Mouse (Mus musculus) testis, adult 2 months (tissue): ENCODE data around the gene Gm21974. TPM values are rescaled to one million over a fixed set of nuclear protein-coding genes. Genes with fewer than 3 reads are reported as not detected.

Experiments used
- H3K27ac ChIP-seq: fragments of 200-500 bp; 2 replicates; pipeline ENCODE4 v1.5.1; 2012; ENCODE audit warnings: low read depth, low read length; ENCODE audit not compliant: control insufficient read depth, insufficient read depth
- H3K27me3 ChIP-seq: fragments of 200-500 bp; 2 replicates; pipeline ENCODE4 v1.6.1; 2012; ENCODE audit warnings: mild to moderate bottlenecking, low read length, moderate library complexity; ENCODE audit not compliant: control insufficient read depth, insufficient read depth
- H3K36me3 ChIP-seq: fragments of 200-500 bp; 2 replicates; pipeline ENCODE4 v1.6.1; 2012; ENCODE audit warnings: mild to moderate bottlenecking, low read length; ENCODE audit not compliant: control insufficient read depth, insufficient read depth
- H3K4me1 ChIP-seq: fragments of 200-500 bp; 2 replicates; pipeline ENCODE4 v1.6.1; 2012; ENCODE audit warnings: low read length; ENCODE audit not compliant: control insufficient read depth, insufficient read depth
- H3K4me3 ChIP-seq: fragments of 200-500 bp; 2 replicates; pipeline ENCODE4 v1.5.1; 2012; ENCODE audit warnings: low read depth, mild to moderate bottlenecking, low read length, moderate library complexity, mixed read lengths; ENCODE audit not compliant: control insufficient read depth
- CTCF ChIP-seq: fragments of 200-500 bp; IDR thresholded peaks from 2 replicates; pipeline ENCODE4 v1.5.1; 2012; ENCODE audit warnings: low read depth, mild to moderate bottlenecking, inconsistent platforms, low read length, moderate library complexity; ENCODE audit not compliant: control insufficient read depth, insufficient read depth, insufficient replicate concordance
- POLR2A ChIP-seq: fragments of 200-500 bp; IDR thresholded peaks from 2 replicates; pipeline ENCODE4 v1.6.1; 2012; ENCODE audit warnings: low read depth, mild to moderate bottlenecking, inconsistent platforms, low read length, moderate library complexity; ENCODE audit not compliant: control insufficient read depth
- polyA plus RNA-seq: library from polyadenylated mRNA; depleted of rRNA; stranded (reverse); fragments of >200 nt; gene quantifications from 2 replicates; pipeline ENCODE4 v1.2.3, GENCODE M21; 2012

Gene Gm21974
- polyA plus RNA-seq, 1 experiment = not detected

DNA sequence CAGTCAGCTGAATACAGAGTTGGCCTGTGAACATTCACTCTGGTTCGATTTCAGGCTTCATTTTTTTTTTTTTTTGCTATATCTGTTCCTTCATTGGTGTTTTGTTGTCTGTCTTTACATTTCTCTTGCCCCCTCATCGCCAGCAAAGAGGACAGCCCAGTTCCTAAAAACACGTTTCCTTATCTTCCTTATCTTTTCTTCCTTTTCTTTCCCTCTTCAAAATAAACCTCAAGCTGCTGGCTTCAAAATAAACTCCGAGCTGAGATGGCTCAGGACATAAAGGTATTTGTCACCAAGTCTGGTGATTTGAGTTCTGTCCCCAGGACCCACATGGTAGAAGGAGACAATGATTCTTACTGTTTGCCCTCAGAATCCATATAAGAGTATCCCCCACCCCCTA is 17.7 kb upstream of the Gm21974 start:
- TF ChIP-seq CTCF (no peak), POLR2A (no peak)
- H3K4me1 ChIP-seq = no peaks in the 10 kb centered on the region
- H3K4me3 ChIP-seq = peak overlapping the region; percentile 92
- peaks cover 1% of the 10 kb centered on the region; the same call in 1 of the 2 replicates for H3K36me3 ChIP-seq
- H3K27me3 ChIP-seq = no peaks in the 10 kb centered on the region
- H3K27ac ChIP-seq = peak overlapping the region; percentile 13; the same call in 1 of the 2 replicates

DNA sequence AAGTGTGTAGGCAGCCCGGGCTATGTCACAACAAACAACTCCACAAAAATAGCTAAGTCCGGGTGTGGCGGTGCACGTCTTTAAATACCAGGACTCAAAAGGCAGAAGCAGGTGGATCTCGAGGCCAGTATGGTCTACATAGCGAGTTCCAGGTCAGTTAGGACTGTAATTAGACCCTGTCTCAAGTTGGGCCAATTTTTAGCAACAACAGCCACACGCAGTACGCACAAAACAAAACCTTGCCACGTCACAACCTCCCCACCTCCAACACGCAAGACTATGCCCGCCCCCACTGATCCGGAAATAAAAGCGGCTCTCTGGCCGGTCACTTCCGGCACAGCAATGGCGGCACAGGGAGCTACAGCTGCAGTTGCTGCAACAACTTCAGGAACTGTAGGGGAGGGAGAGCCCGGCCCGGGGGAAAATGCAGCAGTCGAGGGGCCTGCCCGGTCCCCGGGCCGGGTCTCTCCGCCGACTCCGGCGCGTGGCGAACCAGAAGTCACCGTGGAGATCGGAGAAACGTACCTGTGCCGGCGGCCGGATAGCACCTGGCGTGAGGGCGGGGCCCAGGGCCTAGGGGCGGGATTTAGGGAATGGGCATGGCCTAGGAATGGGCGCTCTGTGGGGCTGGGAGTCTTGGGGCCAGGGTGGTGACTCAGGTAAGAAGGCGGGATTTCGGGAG is 17.1 kb upstream of the Gm21974 start, which contains the start of gene Kat8:
Gene Kat8 (plus strand): TSS at position 327 of the 682 bp plus-strand sequence.
- no peak for TF ChIP-seq CTCF
- peak; percentile 92 for TF ChIP-seq POLR2A
- H3K36me3 ChIP-seq = peaks cover 1% of the 10 kb centered on the region; the same call in 1 of the 2 replicates
- peak within 1 kb of the TSS; percentile 83 for H3K27ac ChIP-seq
- no peaks in the 10 kb centered on the region for H3K4me1 ChIP-seq
- H3K4me3 ChIP-seq = peak within 1 kb of the TSS; percentile 92
- H3K27me3 ChIP-seq = no peaks in the 10 kb centered on the region

DNA sequence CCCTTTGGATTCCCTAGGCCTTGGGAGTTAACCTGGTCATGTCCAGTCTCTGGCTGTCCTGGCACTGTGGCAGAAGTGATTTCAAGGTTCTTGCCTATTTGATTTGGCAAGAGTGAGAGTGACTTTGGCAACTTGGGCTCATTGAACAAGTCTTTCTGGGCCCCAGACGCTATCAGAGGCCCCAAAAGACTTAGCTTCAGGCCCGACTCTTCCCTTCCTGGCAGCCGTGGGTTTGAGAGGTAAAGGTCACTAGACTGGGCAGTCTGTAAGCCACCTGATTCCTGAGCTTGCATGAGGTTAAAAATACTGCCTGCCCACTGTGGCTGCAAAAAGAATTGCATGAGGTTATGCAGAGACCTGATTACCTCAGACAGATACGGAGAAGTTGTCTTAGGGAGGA is 13.4 kb upstream of the Gm21974 start:
- H3K27ac ChIP-seq = no peak overlapping the region
- H3K36me3 ChIP-seq = no peaks in the 10 kb centered on the region

DNA sequence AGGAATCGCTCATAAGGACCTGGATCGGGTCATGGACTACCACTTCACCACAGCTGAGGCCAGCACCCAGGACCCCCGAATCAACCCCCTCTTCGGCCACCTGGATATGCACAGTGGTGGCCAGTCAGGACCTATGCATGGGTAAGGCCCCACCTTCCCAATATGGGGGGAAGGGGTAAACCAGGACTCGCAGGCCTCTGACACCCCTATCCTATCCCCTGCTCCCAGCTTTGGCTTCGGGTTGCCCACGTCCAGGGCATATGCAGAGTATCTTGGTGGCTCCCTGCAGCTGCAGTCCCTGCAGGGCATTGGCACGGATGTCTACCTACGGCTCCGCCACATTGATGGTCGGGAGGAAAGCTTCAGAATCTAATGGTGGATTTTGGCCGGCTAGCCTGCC is 12.7 kb upstream of the Gm21974 start:
- H3K27ac ChIP-seq = no peak overlapping the region
- no peaks in the 10 kb centered on the region for H3K36me3 ChIP-seq
- H3K4me3 ChIP-seq = no peak overlapping the region
- TF ChIP-seq POLR2A = no peak
- no peak for TF ChIP-seq CTCF
- H3K27me3 ChIP-seq = no peaks in the 10 kb centered on the region
- peaks cover 8% of the 10 kb centered on the region for H3K4me1 ChIP-seq

More for the DNA sequence above, 13.4 kb upstream of the Gm21974 start:
- H3K4me1 ChIP-seq = peaks cover 8% of the 10 kb centered on the region
- TF ChIP-seq POLR2A (no peak), CTCF (no peak)
- H3K27me3 ChIP-seq = no peaks in the 10 kb centered on the region
- H3K4me3 ChIP-seq = no peak overlapping the region

DNA sequence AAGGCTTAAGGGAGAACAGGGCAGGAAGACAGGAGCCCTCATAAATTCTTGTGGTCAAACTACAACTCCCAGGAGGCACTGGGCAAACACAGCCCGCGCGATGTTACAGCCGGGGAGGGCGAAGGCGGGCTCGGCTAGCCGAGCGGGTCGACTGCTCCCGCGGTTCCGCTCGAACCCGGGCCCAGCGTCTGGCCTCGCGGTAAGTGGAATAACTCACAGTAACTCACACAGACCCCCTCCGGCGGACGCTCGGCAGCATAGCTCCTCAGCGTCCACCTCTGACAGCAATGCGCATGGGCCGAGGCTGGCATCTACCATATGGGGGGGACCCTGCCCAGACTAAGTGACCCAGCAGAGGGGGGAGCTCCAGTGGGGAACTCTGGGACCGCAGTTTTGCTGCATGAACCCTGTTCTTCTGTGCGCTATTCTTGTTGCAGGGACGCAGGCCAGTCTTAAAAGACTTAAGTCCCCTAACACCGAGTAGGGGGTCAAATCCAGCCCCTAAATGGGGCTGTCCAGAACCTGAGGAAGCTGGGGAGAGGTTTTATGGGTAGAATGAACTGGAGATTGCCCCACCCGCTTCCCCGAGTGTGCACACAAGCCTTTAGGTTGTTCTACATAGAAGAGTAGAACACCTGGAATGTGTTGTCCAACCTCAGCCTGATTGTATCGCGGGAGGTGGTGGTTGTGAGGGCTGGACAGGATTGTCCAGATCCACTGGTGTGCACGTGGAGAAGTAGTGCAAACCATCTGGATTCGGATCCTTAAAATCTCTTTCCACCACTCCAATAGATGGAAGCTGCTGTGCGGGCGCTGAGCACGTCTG is 8.9 kb upstream of the Gm21974 start, which contains the start of gene Bckdk:
Gene Bckdk (plus strand): TSS at position 112 of the 826 bp plus-strand sequence.
- Histone ChIP-seq H3K4me1 (peaks cover 8% of the 10 kb centered on the region), H3K4me3 (peak within 1 kb of the TSS; percentile 87), H3K27ac (peak within 1 kb of the TSS; percentile 36; the same call in 1 of the 2 replicates), H3K36me3 (no peaks in the 10 kb centered on the region), H3K27me3 (no peaks in the 10 kb centered on the region)
- TF ChIP-seq POLR2A (peak; percentile 66), CTCF (no peak)

DNA sequence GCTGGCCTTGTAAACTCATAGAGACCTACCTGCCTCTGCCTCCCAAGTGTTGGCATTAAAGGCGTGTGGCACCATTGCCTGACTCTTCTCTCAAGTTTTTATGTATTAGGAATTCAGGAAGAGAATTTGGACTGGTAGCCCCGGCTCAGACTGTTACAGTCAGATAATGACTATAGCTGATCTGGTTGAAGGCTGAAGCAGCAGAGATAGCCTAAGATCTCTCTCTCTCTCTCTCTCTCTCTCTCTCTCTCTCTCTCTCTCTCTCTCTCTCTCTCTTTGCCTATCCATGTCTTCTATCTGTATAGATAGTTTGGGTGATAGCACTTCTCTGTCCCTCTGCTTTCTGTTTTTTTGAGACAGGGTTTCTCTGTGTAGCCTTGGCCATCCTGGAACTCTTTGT is 6.5 kb upstream of the Gm21974 start:
- TF ChIP-seq CTCF = no peak
- no peak for TF ChIP-seq POLR2A
- no peaks in the 10 kb centered on the region for H3K27me3 ChIP-seq
- no peak overlapping the region for H3K4me3 ChIP-seq
- H3K27ac ChIP-seq = no peak overlapping the region
- peaks cover 8% of the 10 kb centered on the region for H3K4me1 ChIP-seq
- H3K36me3 ChIP-seq = no peaks in the 10 kb centered on the region

DNA sequence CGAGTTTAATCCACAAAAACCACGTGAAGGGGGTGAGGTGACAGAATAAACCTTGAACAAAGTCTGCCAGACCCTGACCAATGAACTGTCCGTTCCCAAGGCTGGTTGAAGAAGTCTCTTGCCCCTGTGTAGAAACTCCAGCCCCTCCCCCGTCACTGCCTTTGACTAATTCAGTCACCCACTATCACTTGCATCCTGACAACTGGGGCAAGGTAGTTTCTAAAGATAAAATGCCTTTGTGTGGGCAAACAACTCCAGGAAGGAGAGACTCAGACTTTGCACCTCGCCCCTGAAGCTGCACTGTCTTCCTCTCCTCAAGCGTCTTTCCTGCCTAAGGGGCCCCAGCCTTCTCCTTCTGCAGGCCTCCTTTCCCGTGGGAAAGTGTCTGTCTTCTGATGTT is 4.7 kb upstream of the Gm21974 start:
- Histone ChIP-seq H3K36me3 (no peaks in the 10 kb centered on the region), H3K27me3 (no peaks in the 10 kb centered on the region), H3K4me3 (no peak overlapping the region), H3K27ac (no peak overlapping the region), H3K4me1 (peaks cover 17% of the 10 kb centered on the region)
- TF ChIP-seq POLR2A (no peak), CTCF (no peak)
